In the genomic region with DNA sequence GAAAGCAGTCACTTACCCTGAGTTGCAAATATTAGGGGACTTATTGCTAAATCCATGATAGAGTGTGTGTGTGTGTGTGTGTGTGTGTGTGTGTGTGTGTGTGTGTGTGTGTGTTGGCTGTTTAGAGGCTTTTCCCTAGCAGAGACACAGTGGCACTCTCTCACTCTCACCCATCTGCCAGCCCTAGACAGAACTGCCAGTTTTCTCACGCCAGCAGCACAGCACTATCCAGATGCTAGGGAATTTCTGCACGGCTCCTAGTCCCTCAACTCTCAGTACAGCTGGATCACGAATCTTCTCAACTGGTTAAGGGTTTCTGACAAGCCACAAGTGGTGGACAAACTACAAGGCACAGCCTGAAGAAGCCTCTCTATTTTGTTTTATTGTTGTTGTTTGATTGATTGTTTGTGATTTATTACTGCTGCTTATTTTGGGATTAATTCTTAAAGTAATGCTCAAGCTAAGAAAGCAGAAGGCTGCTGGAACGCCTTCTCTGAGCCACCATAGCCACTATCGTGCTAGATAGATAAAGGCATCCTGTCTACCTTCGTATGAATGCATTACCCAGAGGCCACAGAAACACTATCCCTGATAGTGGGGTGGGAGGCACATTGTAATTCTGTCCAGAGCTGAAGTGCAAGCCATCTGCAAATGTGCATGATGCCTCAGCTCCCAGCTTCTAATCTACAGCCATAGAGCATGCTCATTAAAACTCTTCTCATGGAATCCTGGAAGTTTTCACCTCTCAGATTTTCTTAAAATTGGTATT, we compare ENCODE assay signal across 21 mouse cellular contexts.
DNase-seq lines count a peak whose midpoint lies in the region; ATAC-seq and TF ChIP-seq lines count a peak whose summit lies in the region.
"Had no signal": no experiment of that assay in that cellular context is flagged by ENCODE, and none has a peak within 500 bp of the region (broad histone marks: within the 10 kb centered on the region; RNA-seq: fewer than 3 reads in every experiment).

No protein-coding gene starts in this region.

- no peak overlapping the region for H3K9ac ChIP-seq in forebrain, postnatal 0 days
- H3K9ac ChIP-seq in forebrain, embryonic 12.5 days, result no peak overlapping the region
- H3K9ac ChIP-seq in heart, embryonic 14.5 days (ENCODE audit: low read length), result no peak overlapping the region
- H3K9ac ChIP-seq in embryonic facial prominence, embryonic 13.5 days, result no peak overlapping the region
- H3K9ac ChIP-seq: hindbrain, embryonic 14.5 days; kidney, embryonic 15.5 days had no signal

- H3K27ac ChIP-seq in forebrain, postnatal 0 days (ENCODE audit: low read depth, low read length), result no peak overlapping the region
- H3K27ac ChIP-seq in forebrain, embryonic 12.5 days, result no peak overlapping the region
- 0 out of 4 replicates have a peak overlapping the region, but pooled peaks of 1 of the 2 experiments have one; percentile 14 for H3K27ac ChIP-seq in heart, embryonic 14.5 days (replicated peaks in 1 of 2; ENCODE audit: control insufficient read depth in 1 of 2, insufficient read depth in 1 of 2, low read depth in 2 of 2, low read length in 2 of 2)
- H3K27ac ChIP-seq in embryonic facial prominence, embryonic 13.5 days, result peak overlapping the region; percentile 11; the same call in 1 of the 2 replicates
- H3K27ac ChIP-seq: heart, adult 2 months; hindbrain, embryonic 14.5 days; kidney, embryonic 15.5 days had no signal

- no peaks in the 10 kb centered on the region for H3K9me3 ChIP-seq in forebrain, postnatal 0 days (ENCODE audit: low read length)
- H3K9me3 ChIP-seq in forebrain, embryonic 12.5 days, result no peaks in the 10 kb centered on the region
- no peaks in the 10 kb centered on the region for H3K9me3 ChIP-seq in heart, embryonic 14.5 days (ENCODE audit: control insufficient read depth, low read length)
- H3K9me3 ChIP-seq in embryonic facial prominence, embryonic 13.5 days, result no peaks in the 10 kb centered on the region
- H3K9me3 ChIP-seq: kidney, embryonic 15.5 days had no signal

- 79% methylated on average over 6 of the region's 6 CpGs for WGBS in forebrain, postnatal 0 days
- WGBS in forebrain, embryonic 12.5 days, result 84% methylated on average over 6 of the region's 6 CpGs
- WGBS in heart, embryonic 14.5 days, result 28% methylated on average over 6 of the region's 6 CpGs
- 42% methylated on average over 6 of the region's 6 CpGs for WGBS in embryonic facial prominence, embryonic 13.5 days

- DNase-seq in forebrain, postnatal 0 days, result no peak
- DNase-seq in heart, postnatal 10 days, result no peak
- peak; percentile 42 for DNase-seq in lung, postnatal 10 days
- DNase-seq in lung, postnatal 14 days, result no peak
- no peak for DNase-seq in urinary bladder, postnatal 14 days (ENCODE audit: low spot score)
- DNase-seq: adrenal gland, adult 8-10 months; adrenal gland, postnatal 36 days; cerebellum, adult 11 months; cerebellum, adult 8-10 months; cerebellum, postnatal 14 days; gastrocnemius, postnatal 36 days; heart, adult 2 months; heart, postnatal 14 days; kidney, adult 2 months had no signal

- no peaks in the 10 kb centered on the region for H3K36me3 ChIP-seq in forebrain, postnatal 0 days (ENCODE audit: insufficient read depth)
- no peaks in the 10 kb centered on the region for H3K36me3 ChIP-seq in forebrain, embryonic 12.5 days (replicated peaks)
- H3K36me3 ChIP-seq in heart, embryonic 14.5 days (ENCODE audit: control insufficient read depth, insufficient read depth, low read length), result no peaks in the 10 kb centered on the region
- no peaks in the 10 kb centered on the region for H3K36me3 ChIP-seq in embryonic facial prominence, embryonic 13.5 days
- H3K36me3 ChIP-seq: kidney, embryonic 15.5 days had no signal

- no peaks in the 10 kb centered on the region for H3K4me1 ChIP-seq in forebrain, postnatal 0 days (ENCODE audit: insufficient read depth)
- H3K4me1 ChIP-seq in forebrain, embryonic 12.5 days, result peaks cover 20% of the 10 kb centered on the region
- peaks cover 11 to 19% of the 10 kb centered on the region in 2 experiments for H3K4me1 ChIP-seq in heart, embryonic 14.5 days (ENCODE audit: control insufficient read depth in 2 of 2, insufficient read depth in 2 of 2, low read length in 2 of 2)
- H3K4me1 ChIP-seq in embryonic facial prominence, embryonic 13.5 days, result peaks cover 46% of the 10 kb centered on the region

- peak; percentile 62; the same call in 1 of the 2 replicates for ATAC-seq in forebrain, postnatal 0 days
- ATAC-seq in forebrain, embryonic 12.5 days (ENCODE audit: low FRiP score), result no peak
- ATAC-seq in heart, embryonic 14.5 days (ENCODE audit: insufficient number of reproducible peaks, insufficient read depth, low FRiP score, low read depth), result peak; percentile 70
- ATAC-seq in embryonic facial prominence, embryonic 13.5 days (ENCODE audit: insufficient number of reproducible peaks, insufficient read depth, low FRiP score, low TSS enrichment, low read depth), result no peak
- ATAC-seq: intestine, embryonic 16.5 days had no signal

- no peak overlapping the region for H3K4me3 ChIP-seq in forebrain, postnatal 0 days (ENCODE audit: low read depth, low read length)
- no peak overlapping the region for H3K4me3 ChIP-seq in forebrain, embryonic 12.5 days (replicated peaks)
- no peak overlapping the region for H3K4me3 ChIP-seq in heart, embryonic 14.5 days (ENCODE audit: control insufficient read depth in 1 of 2, insufficient read depth in 1 of 2, low read depth in 1 of 2, low read length in 2 of 2)
- H3K4me3 ChIP-seq in embryonic facial prominence, embryonic 13.5 days, result no peak overlapping the region
- H3K4me3 ChIP-seq: heart, adult 2 months; kidney, embryonic 15.5 days had no signal

- intact Hi-C loops in heart, postnatal 10 days (cut with DNase I), result no loop called here

- no peak overlapping the region for H3K4me2 ChIP-seq in forebrain, postnatal 0 days (ENCODE audit: low read depth)
- no peak overlapping the region for H3K4me2 ChIP-seq in forebrain, embryonic 12.5 days
- no peak overlapping the region for H3K4me2 ChIP-seq in heart, embryonic 14.5 days (ENCODE audit: low read length)
- H3K4me2 ChIP-seq in embryonic facial prominence, embryonic 13.5 days, result no peak overlapping the region
- H3K4me2 ChIP-seq: hindbrain, embryonic 14.5 days; kidney, embryonic 15.5 days had no signal

- no peaks in the 10 kb centered on the region for H3K27me3 ChIP-seq in forebrain, postnatal 0 days (ENCODE audit: insufficient read depth, low read length)
- H3K27me3 ChIP-seq in forebrain, embryonic 12.5 days, result 0 out of 2 replicates have a peak, but pooled peaks cover 5% of the 10 kb centered on the region
- H3K27me3 ChIP-seq in heart, embryonic 14.5 days (ENCODE audit: control insufficient read depth, insufficient read depth, low read length), result no peaks in the 10 kb centered on the region
- no peaks in the 10 kb centered on the region for H3K27me3 ChIP-seq in embryonic facial prominence, embryonic 13.5 days
- H3K27me3 ChIP-seq: CH12.LX; kidney, embryonic 15.5 days had no signal

- TF ChIP-seq CTCF in forebrain, postnatal 0 days (IDR thresholded peaks at IDR 0.05; ENCODE audit: low read depth), result no peak

Comparison
In these comparisons a context has a peak if more than half of its experiments do, and no peak if none do; other contexts are left out.
1. ATAC-seq: peak in forebrain, postnatal 0 days (single experiment) and heart, embryonic 14.5 days (single experiment); none in forebrain, embryonic 12.5 days (single experiment) and embryonic facial prominence, embryonic 13.5 days (single experiment).